Mouse (Mus musculus) lung, postnatal 14 days (tissue): ENCODE data around the gene Ptprs.

ENCODE experiments used
- DNase-seq: peaks from one replicate; pipeline ENCODE4 v3.0.0; 2021

Gene Ptprs

DNA sequence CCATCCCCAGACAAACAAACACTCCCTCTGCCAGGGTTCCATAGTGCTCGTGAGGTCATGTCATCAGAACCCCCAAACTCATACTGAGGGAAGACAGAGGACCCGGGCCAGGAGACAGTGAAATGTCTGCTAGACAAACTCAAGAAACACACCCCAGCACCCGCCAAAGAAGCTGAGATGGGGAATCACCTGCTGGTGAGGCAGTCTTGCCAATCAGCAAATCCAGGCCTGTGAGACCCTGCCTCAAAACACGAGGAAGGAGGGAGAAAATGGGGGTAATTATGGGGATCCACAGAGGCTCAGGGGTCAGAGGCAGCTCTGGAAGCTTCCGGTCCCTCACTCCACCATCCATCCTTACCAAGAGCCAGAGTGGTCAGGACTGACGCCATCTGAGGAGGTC, 9.5 kb downstream of the Ptprs start:
- no peak for DNase-seq

DNA sequence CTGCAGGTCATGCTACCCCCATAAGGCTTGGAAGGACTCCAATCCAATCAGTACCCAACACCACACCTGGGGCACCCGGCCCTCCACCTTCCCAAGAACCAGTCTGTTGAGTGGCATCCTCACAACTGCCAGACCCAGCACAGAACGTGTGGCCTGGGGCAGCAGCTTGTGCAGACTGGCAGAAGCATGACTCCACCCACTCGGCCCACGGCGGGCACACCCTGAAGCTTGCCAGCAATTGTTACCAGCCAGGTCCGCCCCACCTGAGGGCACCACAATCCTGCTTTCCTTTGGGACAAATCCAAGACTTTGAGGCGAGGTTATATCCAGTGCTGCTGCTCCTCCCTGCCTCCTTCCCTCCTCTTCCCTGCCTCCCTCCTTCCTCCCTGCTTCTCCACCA, 11.5 kb downstream of the Ptprs start:
- no peak for DNase-seq

- no peak for DNase-seq
Observed at GRCm38 (mm10) chr17:56464345-56464744, 11.9 kb downstream of the Ptprs start.

DNA sequence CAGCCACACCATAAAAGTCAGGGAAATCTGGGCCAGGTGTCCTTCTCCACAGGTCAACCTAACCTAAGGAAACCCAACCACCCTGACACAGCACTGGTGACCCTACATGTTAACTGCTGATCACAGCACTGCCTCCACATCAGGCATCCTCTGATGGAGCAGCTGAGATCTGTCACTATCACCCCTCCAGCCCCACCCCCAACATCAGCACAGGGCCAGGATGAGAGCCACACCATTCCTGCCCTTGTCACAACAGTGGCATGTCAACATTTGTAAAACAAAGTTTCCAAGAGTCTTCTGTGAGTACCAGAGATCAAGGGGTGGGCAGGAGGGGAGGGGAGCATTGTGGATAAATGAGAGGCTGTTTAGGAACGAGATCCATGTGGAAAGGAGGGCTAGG, 12.8 kb downstream of the Ptprs start:
- peak; percentile 75 for DNase-seq

DNA sequence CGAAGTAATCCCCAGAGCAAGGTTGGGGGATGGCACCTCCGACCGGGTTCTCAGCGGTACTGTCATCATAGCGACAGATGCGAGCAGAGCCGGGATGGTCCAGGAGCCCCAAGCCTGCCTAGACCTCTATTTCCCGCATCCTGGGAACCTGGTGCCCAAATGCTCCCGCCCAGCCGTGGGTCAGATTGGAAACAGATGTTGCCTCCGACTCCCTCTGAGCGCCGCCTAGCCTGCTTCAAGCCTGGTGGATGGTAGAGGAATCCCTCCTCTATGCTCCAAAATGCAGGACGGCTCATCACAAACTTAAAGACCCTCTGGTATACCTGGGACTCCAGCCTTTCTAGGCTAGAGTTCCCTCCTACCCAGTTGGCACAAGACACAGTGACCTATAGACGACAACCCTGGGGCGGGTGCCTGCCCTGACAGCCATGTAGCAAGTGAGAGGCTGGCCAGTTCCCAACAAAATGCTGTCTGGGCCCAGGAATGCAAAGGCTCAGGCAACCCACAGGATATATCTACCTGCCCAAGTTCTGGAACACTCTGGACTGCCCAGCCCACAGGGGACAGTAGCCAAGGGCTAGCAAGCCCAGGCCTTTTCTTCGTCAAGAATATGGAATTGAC, 13.3 kb downstream of the Ptprs start:
- DNase-seq = no peak

DNA sequence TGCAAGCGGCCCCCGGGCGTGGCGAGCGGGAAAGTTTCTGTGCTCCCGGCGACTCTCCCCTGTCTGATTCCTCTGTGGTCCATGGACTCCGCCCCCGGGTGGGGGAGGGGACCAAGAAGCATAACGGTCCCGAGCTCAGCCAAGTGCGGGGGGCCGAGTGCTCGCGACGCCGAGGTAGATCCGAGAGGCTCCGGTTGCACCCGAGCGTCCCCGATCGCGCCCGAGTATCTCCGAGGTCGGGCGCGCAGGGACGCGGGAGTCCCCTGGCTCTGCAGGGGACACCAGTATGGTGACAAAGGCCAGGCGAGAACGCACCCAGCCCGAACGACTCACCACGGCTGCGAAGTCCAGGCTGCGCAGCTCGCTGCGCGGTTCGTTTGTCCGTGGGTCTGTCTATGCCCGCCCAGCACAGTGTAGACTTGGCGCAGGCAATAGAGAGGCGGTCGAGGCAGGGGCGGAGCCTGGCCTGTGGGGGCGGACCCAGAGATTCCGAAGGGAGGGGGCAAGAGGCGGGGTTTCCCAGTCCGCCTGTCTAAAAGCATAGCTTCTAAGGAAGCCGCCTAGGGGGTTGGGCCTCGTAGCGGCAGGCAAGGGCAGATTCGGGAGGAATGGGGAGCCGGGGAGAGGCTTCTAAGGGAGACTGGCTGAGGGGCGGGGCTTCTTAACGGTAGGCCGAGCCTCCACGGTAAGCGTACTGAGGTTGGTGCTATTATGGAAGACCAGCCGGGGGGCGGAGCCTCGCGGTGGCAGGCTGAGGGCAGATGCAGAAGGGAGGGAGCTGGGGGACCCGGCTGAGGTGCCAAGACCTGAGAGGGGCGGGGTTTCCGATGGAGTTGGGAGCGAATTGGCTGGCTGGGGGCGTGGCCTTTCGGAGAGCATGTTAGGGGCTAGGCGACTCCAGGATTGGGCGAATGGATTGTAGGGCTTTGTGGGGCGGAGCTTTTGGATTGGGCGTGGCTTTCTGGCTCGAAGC, 14.2 kb downstream of the Ptprs start:
- peak; percentile 99 for DNase-seq

DNA sequence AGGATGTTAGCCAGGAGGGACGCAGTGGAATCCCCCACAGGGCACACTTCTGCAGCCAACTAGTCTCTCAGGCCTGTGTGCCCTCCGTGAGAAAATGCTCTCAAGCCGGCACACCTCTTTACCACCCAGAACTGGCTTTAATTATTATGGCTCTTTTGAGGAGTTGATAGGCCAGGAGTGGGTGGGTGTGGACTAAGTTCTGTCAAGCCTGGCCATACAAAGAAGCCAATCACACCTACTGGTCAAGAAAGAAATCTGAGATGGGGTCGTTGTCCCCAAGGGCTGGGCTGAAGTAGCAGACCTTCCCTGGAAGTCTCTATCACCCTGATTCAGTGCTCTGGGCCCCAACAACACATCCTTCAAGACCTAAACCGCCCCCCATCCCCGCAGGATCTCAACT, 15.4 kb downstream of the Ptprs start:
- no peak for DNase-seq

DNA sequence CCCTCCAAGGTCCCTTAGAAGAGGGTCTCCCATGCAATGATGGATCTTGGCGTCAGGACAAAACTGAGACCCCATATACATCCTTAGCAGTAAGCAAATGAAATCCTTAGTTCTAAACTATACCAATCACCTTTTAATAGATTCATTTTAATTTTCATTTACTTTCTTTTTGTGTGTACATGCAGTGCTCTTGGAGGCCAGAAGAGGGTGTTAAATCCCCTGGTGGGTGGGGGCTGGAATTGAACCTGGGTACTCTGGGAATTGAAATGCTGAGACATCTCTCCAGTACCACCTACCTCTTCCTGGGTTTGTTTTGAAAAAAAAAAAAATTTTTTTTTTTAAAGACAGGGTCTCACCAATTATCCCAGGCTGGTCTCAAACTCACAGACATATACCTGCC, 18.8 kb downstream of the Ptprs start:
- no peak for DNase-seq

GRCm38 (mm10) chr17:56456353-56456752, 19.9 kb downstream of the Ptprs start:
- DNase-seq = no peak

DNA sequence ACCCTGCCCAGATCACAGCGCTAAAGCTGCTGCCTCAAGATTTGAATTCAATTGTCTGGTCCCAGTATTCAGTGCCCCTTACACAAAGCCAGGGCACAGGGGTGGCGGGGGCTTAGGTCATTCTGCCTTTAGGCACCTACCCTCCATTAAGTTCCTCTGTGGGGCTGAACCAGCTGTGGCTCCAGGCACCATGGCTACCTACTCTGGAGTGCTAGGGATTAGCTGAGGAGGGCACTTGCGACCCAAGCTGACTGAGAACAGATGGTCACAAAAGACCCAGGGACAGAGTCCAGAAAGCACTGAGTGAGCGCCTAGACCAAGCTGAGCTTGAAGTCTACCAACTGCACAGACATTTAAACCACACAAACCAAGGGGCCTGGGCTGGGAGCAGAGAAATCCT, 22.6 kb downstream of the Ptprs start:
- DNase-seq = no peak

- DNase-seq = no peak
Observed at GRCm38 (mm10) chr17:56453251-56453650, 23.0 kb downstream of the Ptprs start.

- DNase-seq = no peak
Observed at GRCm38 (mm10) chr17:56447716-56448115, 28.6 kb downstream of the Ptprs start.

DNA sequence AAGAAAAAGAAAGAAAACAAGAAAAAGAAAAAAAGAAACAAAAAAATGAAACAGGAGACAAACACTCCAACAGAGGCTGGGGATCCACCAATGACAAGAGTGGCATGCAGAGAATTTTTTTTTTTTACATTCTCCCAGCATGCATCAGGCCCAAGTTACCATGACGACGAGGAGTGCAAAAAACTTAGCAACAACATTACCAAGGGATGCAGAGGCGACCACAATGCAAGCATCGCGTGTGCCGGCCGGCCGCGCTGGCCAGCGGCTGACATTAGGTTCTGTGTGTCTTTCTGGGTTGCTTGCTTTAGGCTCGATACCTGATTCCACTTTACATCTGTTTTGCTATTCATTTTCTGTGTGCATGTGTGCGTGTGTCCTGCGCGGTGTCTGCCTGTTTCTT, 30.9 kb downstream of the Ptprs start:
- DNase-seq = no peak

- DNase-seq = no peak
Observed at GRCm38 (mm10) chr17:56444771-56445170, 31.5 kb downstream of the Ptprs start.

DNA sequence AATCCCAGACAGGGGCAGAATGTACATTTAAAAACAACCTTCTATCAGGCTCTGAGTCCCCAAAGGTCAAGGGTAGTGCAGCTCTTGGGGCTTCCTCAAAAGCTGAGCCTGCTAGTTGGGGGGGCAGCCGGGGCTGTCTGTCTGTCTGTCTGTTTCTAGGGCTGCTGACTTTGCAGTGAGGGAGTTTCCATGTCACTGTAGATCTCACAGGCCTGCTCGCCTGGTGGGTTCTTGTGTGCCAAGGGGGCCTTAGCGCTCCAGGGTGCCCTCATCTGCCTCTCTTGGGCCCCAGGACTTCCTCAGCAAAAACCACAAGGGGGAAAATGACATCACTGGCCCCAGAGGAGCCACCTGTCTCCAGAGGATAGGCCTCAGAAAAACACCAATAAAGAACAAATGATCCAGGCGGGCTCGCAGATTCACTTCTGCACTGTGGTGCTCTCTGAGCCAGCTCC, 32.9 kb downstream of the Ptprs start:
- DNase-seq = no peak

- DNase-seq = no peak
Observed at GRCm38 (mm10) chr17:56442316-56442715, 34.0 kb downstream of the Ptprs start.

GRCm38 (mm10) chr17:56439731-56440460, 36.4 kb downstream of the Ptprs start:
- DNase-seq = no peak

- no peak for DNase-seq
Observed at GRCm38 (mm10) chr17:56431582-56431981, 44.7 kb downstream of the Ptprs start.

- no peak for DNase-seq
Observed at GRCm38 (mm10) chr17:56427857-56428256, 48.4 kb downstream of the Ptprs start.

DNA sequence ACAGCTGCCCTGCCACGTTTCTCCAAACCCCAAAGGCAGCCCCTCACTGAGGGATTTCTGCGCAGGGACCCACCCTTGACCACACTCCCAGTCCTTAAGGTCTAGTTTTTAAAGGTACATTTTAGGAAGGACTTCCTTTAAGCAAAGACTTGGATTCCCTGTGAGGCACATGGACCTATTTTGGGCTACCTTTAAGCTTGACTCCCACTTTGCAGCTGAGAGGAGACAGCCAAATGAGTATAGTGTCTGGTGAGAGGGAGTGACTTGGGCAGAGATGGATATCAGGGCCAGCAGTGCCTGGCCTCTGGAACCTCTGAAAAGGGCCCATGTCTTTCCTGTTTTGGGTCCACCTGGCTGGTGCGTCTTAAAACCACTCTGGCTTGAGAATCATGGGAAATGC, 50.3 kb downstream of the Ptprs start:
- no peak for DNase-seq

DNA sequence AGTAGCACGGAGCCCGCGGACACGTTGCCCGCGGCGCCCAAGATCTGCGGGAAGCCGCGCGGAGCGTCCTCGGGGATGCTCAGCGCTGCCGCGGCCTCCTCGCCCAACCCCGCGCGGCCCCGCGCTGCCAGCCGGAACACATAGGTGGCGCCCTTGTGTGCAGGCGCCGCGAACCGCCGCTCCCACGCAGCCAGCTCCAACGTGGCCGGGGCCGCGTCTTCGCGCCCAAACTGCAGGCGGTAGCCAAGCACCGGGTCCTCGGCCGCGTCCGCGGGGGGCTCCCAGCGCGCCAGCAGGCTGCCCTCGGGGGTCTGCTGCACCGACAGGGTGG, 50.7 kb downstream of the Ptprs start:
- peak; percentile 84 for DNase-seq

- DNase-seq = peak; percentile 64
Observed at GRCm38 (mm10) chr17:56424726-56425583, 51.3 kb downstream of the Ptprs start.

- no peak for DNase-seq
Observed at GRCm38 (mm10) chr17:56420022-56420421, 56.3 kb downstream of the Ptprs start.
